Mouse (Mus musculus): ENCODE results near the gene Nkain1.

GRCm38 (mm10) chr4:130527804-130528203, 46.2 kb downstream of the Nkain1 start:
- TF ChIP-seq GATA1 (IDR thresholded peaks at IDR 0.05; ENCODE audit: borderline replicate concordance, low read length), result no peak
- TF ChIP-seq FLI1 (IDR thresholded peaks at IDR 0.05; ENCODE audit: low read length), result no peak

Measured in megakaryocyte, embryonic 14.5 days (primary cell).